Mouse (Mus musculus) midbrain, embryonic 15.5 days (tissue): Measurements from ENCODE around the gene Kif7. TPM values are rescaled to one million over a fixed set of nuclear protein-coding genes. Genes with fewer than 3 reads are reported as not detected.

Experiments used
- ATAC-seq: fragments of 200-750 bp; cut with Nextera tagmentation; replicated peaks from 2 replicates; pipeline ENCODE4 v1.8.0; 2017; ENCODE audit warnings: moderate TSS enrichment
- H3K27ac ChIP-seq: fragments of 300-500 bp; sonication (generic); 2 replicates; pipeline ENCODE4 v1.5.1; 2015; ENCODE audit warnings: mild to moderate bottlenecking, inconsistent platforms
- H3K27me3 ChIP-seq: fragments of 300-500 bp; sonication (generic); replicated peaks from 2 replicates; pipeline ENCODE4 v1.6.1; 2015; ENCODE audit warnings: inconsistent platforms
- H3K36me3 ChIP-seq: fragments of 300-500 bp; sonication (generic); replicated peaks from 2 replicates; pipeline ENCODE4 v1.6.1; 2015; ENCODE audit warnings: inconsistent platforms
- H3K4me1 ChIP-seq: fragments of 300-500 bp; sonication (generic); 2 replicates; pipeline ENCODE4 v1.6.1; 2015; ENCODE audit warnings: inconsistent platforms
- H3K4me2 ChIP-seq: fragments of 300-500 bp; sonication (generic); 2 replicates; pipeline ENCODE4 v1.6.1; 2015; ENCODE audit warnings: inconsistent platforms, mild to moderate bottlenecking, moderate library complexity
- H3K4me3 ChIP-seq: fragments of 300-500 bp; sonication (generic); 2 replicates; pipeline ENCODE4 v1.5.1; 2015; ENCODE audit warnings: mild to moderate bottlenecking, inconsistent platforms
- H3K9ac ChIP-seq: fragments of 300-500 bp; sonication (generic); 2 replicates; pipeline ENCODE4 v1.6.1; 2015; ENCODE audit warnings: mild to moderate bottlenecking, inconsistent platforms
- H3K9me3 ChIP-seq: fragments of 300-500 bp; sonication (generic); 2 replicates; pipeline ENCODE4 v1.6.1; 2016; ENCODE audit warnings: inconsistent platforms
- WGBS: fragments of 180-500 bp; shearing (Covaris S2); methylation state at CpG from one replicate; pipeline ENCODE4 v1.1.7; 2015; ENCODE audit warnings: mixed read lengths; 5-methylcytosine and 5-hydroxymethylcytosine counted together
- polyA plus RNA-seq: library from polyadenylated mRNA; unstranded; fragments of >200 nt; fragmentation: Nextera tagmentation; extraction: Ambion mirVana; gene quantifications from 2 replicates; pipeline ENCODE4 v1.2.1, GENCODE M21; 2015

Gene Kif7
- polyA plus RNA-seq, 1 experiment from 2014 or later: 1.3 TPM

DNA sequence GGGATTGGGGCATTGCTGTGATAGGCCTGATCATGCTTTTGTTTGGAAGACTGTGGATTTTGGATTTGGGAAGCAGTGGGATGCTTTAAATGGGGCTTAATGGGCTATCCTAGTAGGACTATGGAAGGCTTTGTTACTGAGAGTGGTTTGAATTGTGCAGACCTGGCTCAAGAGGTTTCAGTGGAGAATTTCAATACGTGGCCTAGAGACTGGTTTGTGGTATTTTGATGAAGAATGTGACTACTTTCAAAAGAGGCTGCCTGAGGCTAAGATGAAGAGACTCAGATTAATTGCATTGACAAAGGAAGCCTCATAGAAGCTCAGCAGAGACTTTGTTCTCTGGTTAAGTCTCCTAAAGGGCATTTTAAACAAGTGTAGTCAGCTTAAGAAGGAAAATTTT lies 60.9 kb downstream of the Kif7 start:
- Histone ChIP-seq H3K4me3 (no peak overlapping the region), H3K4me1 (peaks cover 5% of the 10 kb centered on the region), H3K27ac (no peak overlapping the region), H3K9me3 (no peaks in the 10 kb centered on the region), H3K36me3 (no peaks in the 10 kb centered on the region), H3K9ac (no peak overlapping the region), H3K4me2 (no peak overlapping the region), H3K27me3 (no peaks in the 10 kb centered on the region)
- no peak for ATAC-seq
- WGBS: 33% methylated on average over 1 of the region's 1 CpGs

DNA sequence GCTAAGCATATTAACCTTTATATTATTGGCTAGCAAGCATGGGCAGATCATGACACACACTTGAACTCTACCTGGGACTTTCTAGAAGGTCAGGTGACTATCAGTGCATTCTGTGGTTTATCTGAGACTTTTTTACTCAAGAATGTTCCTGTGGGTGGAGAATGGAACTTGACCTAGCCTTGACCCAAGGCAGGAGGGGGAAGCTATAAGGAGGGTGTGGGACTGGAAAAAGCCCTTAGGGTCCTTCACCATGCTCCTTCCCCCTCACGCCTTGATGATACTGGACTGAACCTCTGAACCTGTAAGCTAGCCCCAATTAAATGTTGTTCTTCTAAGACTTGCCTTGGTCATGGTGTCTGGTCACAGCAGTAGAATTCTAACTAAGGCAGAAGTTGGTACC lies 61.3 kb downstream of the Kif7 start:
- ATAC-seq: no peak
- Histone ChIP-seq H3K36me3 (no peaks in the 10 kb centered on the region), H3K4me2 (no peak overlapping the region), H3K27me3 (no peaks in the 10 kb centered on the region), H3K27ac (no peak overlapping the region), H3K9ac (no peak overlapping the region), H3K4me1 (peaks cover 1% of the 10 kb centered on the region; the same call in 1 of the 2 replicates), H3K9me3 (no peaks in the 10 kb centered on the region), H3K4me3 (no peak overlapping the region)
- WGBS: 74% methylated on average over 1 of the region's 1 CpGs

DNA sequence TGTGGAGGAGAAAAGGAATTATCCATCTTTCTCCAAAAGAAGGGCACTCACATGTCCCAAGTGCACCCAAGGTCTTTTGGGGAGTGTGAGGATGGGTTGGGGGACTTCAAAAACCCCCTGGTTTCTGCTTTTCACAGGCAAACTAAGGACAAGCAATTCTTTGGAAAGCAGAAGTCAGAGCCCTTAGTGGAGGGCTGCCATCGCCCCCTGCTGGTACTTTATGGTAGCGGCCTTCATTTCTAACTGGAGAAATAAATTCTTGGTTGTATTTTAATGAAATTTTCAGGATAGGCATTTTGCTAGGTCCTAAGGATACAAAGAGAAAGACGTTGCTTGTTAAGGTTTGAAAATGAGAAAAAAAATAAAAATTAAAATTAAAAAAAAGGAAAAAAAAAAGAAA lies 66.5 kb downstream of the Kif7 start:
- no peak overlapping the region for H3K27ac ChIP-seq
- H3K4me2 ChIP-seq: no peak overlapping the region
- H3K36me3 ChIP-seq: no peaks in the 10 kb centered on the region
- H3K4me3 ChIP-seq: no peak overlapping the region
- H3K9me3 ChIP-seq: no peaks in the 10 kb centered on the region
- ATAC-seq: no peak
- H3K27me3 ChIP-seq: no peaks in the 10 kb centered on the region
- WGBS: 9% methylated on average over 3 of the region's 3 CpGs
- H3K9ac ChIP-seq: no peak overlapping the region
- no peaks in the 10 kb centered on the region for H3K4me1 ChIP-seq

Other genes starting within 250 kb of the Kif7 start
- gene Polg, start 249.4 kb downstream of the Kif7 start, polyA plus RNA-seq: 22.7 and 27.0 TPM in 2 replicates
- gene Rhcg, start 98.1 kb downstream of the Kif7 start, polyA plus RNA-seq: 1.9 and 2.1 TPM in 2 replicates
- 1.5 and 2.2 TPM in 2 replicates for gene Ticrr, start 55.5 kb downstream of the Kif7 start, polyA plus RNA-seq
- 0.27 TPM in 1 of 2 replicates, not detected in the other for gene Plin1, start 17.2 kb upstream of the Kif7 start, polyA plus RNA-seq
- gene Pex11a, start 27.4 kb upstream of the Kif7 start, polyA plus RNA-seq: 13.5 and 15.3 TPM in 2 replicates
- gene Wdr93, start 27.4 kb upstream of the Kif7 start, polyA plus RNA-seq: 0.43 and 0.54 TPM in 2 replicates
- not detected in 2 replicates for gene Mesp1, start 78.1 kb upstream of the Kif7 start, polyA plus RNA-seq
- 0.96 and 1.1 TPM in 2 replicates for gene Mesp2, start 95.0 kb upstream of the Kif7 start, polyA plus RNA-seq
- gene Anpep, start 145.3 kb upstream of the Kif7 start, polyA plus RNA-seq: 3.8 TPM in 2 replicates
- 39.9 and 41.7 TPM in 2 replicates for gene Ap3s2, start 204.9 kb upstream of the Kif7 start, polyA plus RNA-seq
- gene Arpin, start 219.6 kb upstream of the Kif7 start, polyA plus RNA-seq: 17.6 and 19.1 TPM in 2 replicates